Mouse (Mus musculus): ENCODE results near the gene G6pc2.

- TF ChIP-seq CTCF (conservative IDR thresholded peaks at IDR 0.05; ENCODE audit: insufficient read depth, insufficient read length, low read depth, low read length) (no peak), POLR2A (IDR thresholded peaks at IDR 0.05; ENCODE audit: low read depth, low read length) (no peak)
Observed at GRCm38 (mm10) chr2:69221868-69222416, 11.1 kb downstream of the G6pc2 start.
